Mouse (Mus musculus): ENCODE results near the gene Slc19a2.

Slc19a2 gene

GRCm38 (mm10) chr1:164251438-164251837 is 2.6 kb downstream of the Slc19a2 start:
- DNase-seq (ENCODE audit: low read depth, low spot score) = no peak

GRCm38 (mm10) chr1:164252551-164252950 is 3.7 kb downstream of the Slc19a2 start:
- no peak for DNase-seq (ENCODE audit: low read depth, low spot score)

- no peak for DNase-seq (ENCODE audit: low read depth, low spot score)
Measured at GRCm38 (mm10) chr1:164254836-164255235, 6.0 kb downstream of the Slc19a2 start.

- no peak for DNase-seq (ENCODE audit: low read depth, low spot score)
Measured at GRCm38 (mm10) chr1:164260171-164261028, 11.6 kb downstream of the Slc19a2 start.

GRCm38 (mm10) chr1:164261553-164261952 is 12.7 kb downstream of the Slc19a2 start:
- no peak for DNase-seq (ENCODE audit: low read depth, low spot score)

- no peak for DNase-seq (ENCODE audit: low read depth, low spot score)
Measured at GRCm38 (mm10) chr1:164270941-164271340, 22.1 kb downstream of the Slc19a2 start.

- DNase-seq (ENCODE audit: low read depth, low spot score) = no peak
Measured at GRCm38 (mm10) chr1:164273659-164274058, 24.8 kb downstream of the Slc19a2 start.

GRCm38 (mm10) chr1:164275455-164275954 is 26.7 kb downstream of the Slc19a2 start, which contains the start of gene Ccdc181:
Gene Ccdc181, plus strand, starts transcription at chr1:164275585.
- peak; percentile 90 for DNase-seq (ENCODE audit: low read depth, low spot score)

GRCm38 (mm10) chr1:164276552-164276951 is 27.7 kb downstream of the Slc19a2 start:
- DNase-seq (ENCODE audit: low read depth, low spot score) = no peak

- DNase-seq (ENCODE audit: low read depth, low spot score) = no peak
Measured at GRCm38 (mm10) chr1:164279332-164279731, 30.5 kb downstream of the Slc19a2 start.

- DNase-seq (ENCODE audit: low read depth, low spot score) = no peak
Measured at GRCm38 (mm10) chr1:164284007-164284406, 35.2 kb downstream of the Slc19a2 start.

- no peak for DNase-seq (ENCODE audit: low read depth, low spot score)
Measured at GRCm38 (mm10) chr1:164287406-164287805, 38.6 kb downstream of the Slc19a2 start.

- no peak for DNase-seq (ENCODE audit: low read depth, low spot score)
Measured at GRCm38 (mm10) chr1:164292040-164292439, 43.2 kb downstream of the Slc19a2 start.

- no peak for DNase-seq (ENCODE audit: low read depth, low spot score)
Measured at GRCm38 (mm10) chr1:164294071-164294470, 45.2 kb downstream of the Slc19a2 start.

- DNase-seq (ENCODE audit: low read depth, low spot score) = no peak
Measured at GRCm38 (mm10) chr1:164296473-164296872, 47.6 kb downstream of the Slc19a2 start.

- no peak for DNase-seq (ENCODE audit: low read depth, low spot score)
Measured at GRCm38 (mm10) chr1:164301949-164302348, 53.1 kb downstream of the Slc19a2 start.

- DNase-seq (ENCODE audit: low read depth, low spot score) = no peak
Measured at GRCm38 (mm10) chr1:164303821-164304220, 55.0 kb downstream of the Slc19a2 start, which contains the start of gene Nme7. Gene Nme7, plus strand, starts transcription at chr1:164304121.

- DNase-seq (ENCODE audit: low read depth, low spot score) = peak; percentile 96
Measured at GRCm38 (mm10) chr1:164307124-164307751, 58.4 kb downstream of the Slc19a2 start, which contains the start of gene Blzf1. Gene Blzf1, minus strand, starts transcription at chr1:164307489.

- no peak for DNase-seq (ENCODE audit: low read depth, low spot score)
Measured at GRCm38 (mm10) chr1:164307922-164308321, 59.1 kb downstream of the Slc19a2 start.

GRCm38 (mm10) chr1:164314085-164314484 is 65.2 kb downstream of the Slc19a2 start:
- no peak for DNase-seq (ENCODE audit: low read depth, low spot score)

Measured in retina, postnatal 7 days (tissue).